ENCODE assay signal across 9 mouse cellular contexts in genomic region chr6:115717101-115717652, GRCm38 (mm10). TPM values are rescaled to one million over a fixed set of nuclear protein-coding genes. Genes with fewer than 3 reads are reported as not detected.
DNase-seq lines count a peak whose midpoint lies in the region; ATAC-seq and TF ChIP-seq lines count a peak whose summit lies in the region.
"Had no signal": no experiment of that assay in that cellular context is flagged by ENCODE, and none has a peak within 500 bp of the region (broad histone marks: within the 10 kb centered on the region; RNA-seq: fewer than 3 reads in every experiment).

No protein-coding gene starts in this region.

- H3K9me3 ChIP-seq in heart, embryonic 14.5 days (ENCODE audit: control insufficient read depth, low read length) = no peaks in the 10 kb centered on the region
- H3K9me3 ChIP-seq in kidney, embryonic 15.5 days (replicated peaks) = no peaks in the 10 kb centered on the region
- H3K9me3 ChIP-seq in stomach, postnatal 0 days (ENCODE audit: control insufficient read depth, low read length) = no peaks in the 10 kb centered on the region

- H3K27me3 ChIP-seq in heart, embryonic 14.5 days (ENCODE audit: control insufficient read depth, insufficient read depth, low read length) = no peaks in the 10 kb centered on the region
- no peaks in the 10 kb centered on the region for H3K27me3 ChIP-seq in kidney, embryonic 15.5 days
- no peaks in the 10 kb centered on the region for H3K27me3 ChIP-seq in stomach, postnatal 0 days (ENCODE audit: control insufficient read depth, insufficient read depth, low read length)

- H3K36me3 ChIP-seq in heart, embryonic 14.5 days (ENCODE audit: control insufficient read depth, insufficient read depth, low read length) = no peaks in the 10 kb centered on the region
- no peaks in the 10 kb centered on the region for H3K36me3 ChIP-seq in kidney, embryonic 15.5 days
- H3K36me3 ChIP-seq in stomach, postnatal 0 days (ENCODE audit: control insufficient read depth, insufficient read depth, low read length) = no peaks in the 10 kb centered on the region

- peak overlapping the region in 1 of 2 experiments; percentile 66; a peak in 2 of 4 replicates for H3K27ac ChIP-seq in heart, embryonic 14.5 days (replicated peaks in 1 of 2; ENCODE audit: control insufficient read depth in 1 of 2, insufficient read depth in 1 of 2, low read depth in 2 of 2, low read length in 2 of 2)
- H3K27ac ChIP-seq in kidney, embryonic 15.5 days = peak overlapping the region; percentile 11
- peak overlapping the region; percentile 91 for H3K27ac ChIP-seq in stomach, postnatal 0 days (replicated peaks)
- H3K27ac ChIP-seq: macrophage had no signal

- peak overlapping the region in 1 of 2 experiments; percentile 36; a peak in 1 of 4 replicates for H3K4me3 ChIP-seq in heart, embryonic 14.5 days (ENCODE audit: control insufficient read depth in 1 of 2, insufficient read depth in 1 of 2, low read depth in 1 of 2, low read length in 2 of 2)
- H3K4me3 ChIP-seq in kidney, embryonic 15.5 days (replicated peaks) = no peak overlapping the region
- no peak overlapping the region for H3K4me3 ChIP-seq in stomach, postnatal 0 days (ENCODE audit: low read depth, low read length)

- TF ChIP-seq EP300 in stomach, postnatal 0 days (optimal IDR thresholded peaks at IDR 0.05) = no peak

- TF ChIP-seq CTCF in stomach, postnatal 0 days (IDR thresholded peaks at IDR 0.05; ENCODE audit: low read depth) = no peak

- DNase-seq in urinary bladder, adult 2 months (ENCODE audit: low spot score) = peak; percentile 24
- no peak for DNase-seq in urinary bladder, postnatal 10 days (ENCODE audit: low spot score)
- DNase-seq in stomach, postnatal 0 days (ENCODE audit: low spot score) = peak; percentile 50
- no peak for DNase-seq in left cerebral cortex, adult 8-10 months (ENCODE audit: low spot score in 2 of 2)

- H3K9ac ChIP-seq in heart, embryonic 14.5 days (ENCODE audit: low read length) = peak overlapping the region; percentile 54; the same call in 1 of the 2 replicates
- no peak overlapping the region for H3K9ac ChIP-seq in kidney, embryonic 15.5 days
- H3K9ac ChIP-seq in stomach, postnatal 0 days (ENCODE audit: low read length) = peak overlapping the region; percentile 13; the same call in 1 of the 2 replicates

- ATAC-seq in heart, embryonic 14.5 days (ENCODE audit: insufficient number of reproducible peaks, insufficient read depth, low FRiP score, low read depth) = no peak
- peak; percentile 20; the same call in 1 of the 2 replicates for ATAC-seq in kidney, embryonic 15.5 days (replicated peaks; ENCODE audit: low FRiP score)
- ATAC-seq in megakaryocyte, adult 5-6 weeks (ENCODE audit: poor library complexity, severe bottlenecking) = 0 out of 2 replicates have a peak, but pooled peaks have one; percentile 12
- ATAC-seq in stomach, postnatal 0 days (ENCODE audit: low FRiP score, low TSS enrichment) = peak; percentile 65
- no peak for ATAC-seq in cerebellum, adult (ENCODE audit: insufficient number of reproducible peaks, low FRiP score, low TSS enrichment)

- peak overlapping the region; percentile 74 for H3K4me2 ChIP-seq in heart, embryonic 14.5 days (ENCODE audit: low read length)
- H3K4me2 ChIP-seq in kidney, embryonic 15.5 days = peak overlapping the region; percentile 61
- peak overlapping the region; percentile 48; the same call in 1 of the 2 replicates for H3K4me2 ChIP-seq in stomach, postnatal 0 days (replicated peaks; ENCODE audit: low read depth)

- H3K4me1 ChIP-seq in heart, embryonic 14.5 days (ENCODE audit: control insufficient read depth in 2 of 2, insufficient read depth in 2 of 2, low read length in 2 of 2) = peaks cover 9 to 14% of the 10 kb centered on the region in 2 experiments
- peaks cover 19% of the 10 kb centered on the region for H3K4me1 ChIP-seq in kidney, embryonic 15.5 days
- H3K4me1 ChIP-seq in stomach, postnatal 0 days (replicated peaks; ENCODE audit: control insufficient read depth, insufficient read depth) = no peaks in the 10 kb centered on the region

- 21% methylated on average over 8 of the region's 8 CpGs for WGBS in heart, embryonic 14.5 days
- WGBS in kidney, embryonic 15.5 days = 18% methylated on average over 8 of the region's 8 CpGs
- 12% methylated on average over 8 of the region's 8 CpGs for WGBS in stomach, postnatal 0 days

RNA-seq across cellular contexts. Expression of gene Raf1, which starts 40.7 kb away (rescaled TPM):
- 107 and 120 TPM in 2 replicates for polyA plus RNA-seq in urinary bladder, adult 2 months (2012; rRNA removed)
- polyA plus RNA-seq in heart, embryonic 14.5 days (2014; fragmentation: Nextera tagmentation; extraction: Ambion mirVana) = 131 and 139 TPM in 2 replicates
- 87.0 and 94.9 TPM in 2 replicates for polyA plus RNA-seq in kidney, embryonic 15.5 days (2015; fragmentation: Nextera tagmentation; extraction: Ambion mirVana)
- 140 and 149 TPM in 2 replicates for total RNA-seq in megakaryocyte, adult 5-6 weeks (2015)
- 84.8 and 108 TPM in 2 replicates for total RNA-seq in megakaryocyte, adult 5-6 weeks (2017)
- polyA plus RNA-seq in stomach, postnatal 0 days (2015; fragmentation: Nextera tagmentation; extraction: Ambion mirVana) = 67.1 and 70.8 TPM in 2 replicates
- total RNA-seq in left cerebral cortex, adult 8-10 months (2022) = 10 to 100 TPM; 73.9 to 78.0 (median 76.5) TPM

RNA-seq across cellular contexts. Expression of gene Tmem40, which starts 45.0 kb away (rescaled TPM):
- 34.8 and 49.5 TPM in 2 replicates for polyA plus RNA-seq in urinary bladder, adult 2 months (2012; rRNA removed)
- 0.55 and 1.3 TPM in 2 replicates for polyA plus RNA-seq in heart, embryonic 14.5 days (2014; fragmentation: Nextera tagmentation; extraction: Ambion mirVana)
- 1.8 and 2.2 TPM in 2 replicates for polyA plus RNA-seq in kidney, embryonic 15.5 days (2015; fragmentation: Nextera tagmentation; extraction: Ambion mirVana)
- 7.7 and 12.4 TPM in 2 replicates for total RNA-seq in megakaryocyte, adult 5-6 weeks (2015)
- total RNA-seq in megakaryocyte, adult 5-6 weeks (2017) = 7.7 and 15.2 TPM in 2 replicates
- polyA plus RNA-seq in stomach, postnatal 0 days (2015; fragmentation: Nextera tagmentation; extraction: Ambion mirVana) = 90.6 and 100.0 TPM in 2 replicates
- total RNA-seq in left cerebral cortex, adult 8-10 months (2022) = 1 to 10 TPM in 3 of 4 experiments, under 1 TPM in 1; 0.57 to 1.8 (median 1.6) TPM

RNA-seq across cellular contexts. Expression of gene Cand2, which starts 57.2 kb away (rescaled TPM):
- polyA plus RNA-seq in urinary bladder, adult 2 months (2012; rRNA removed) = 6.5 and 7.0 TPM in 2 replicates
- 46.9 and 48.3 TPM in 2 replicates for polyA plus RNA-seq in heart, embryonic 14.5 days (2014; fragmentation: Nextera tagmentation; extraction: Ambion mirVana)
- polyA plus RNA-seq in kidney, embryonic 15.5 days (2015; fragmentation: Nextera tagmentation; extraction: Ambion mirVana) = 35.2 and 37.4 TPM in 2 replicates
- 0.34 and 0.38 TPM in 2 replicates for total RNA-seq in megakaryocyte, adult 5-6 weeks (2015)
- 0.07 and 0.24 TPM in 2 replicates for total RNA-seq in megakaryocyte, adult 5-6 weeks (2017)
- 3.2 and 3.5 TPM in 2 replicates for polyA plus RNA-seq in stomach, postnatal 0 days (2015; fragmentation: Nextera tagmentation; extraction: Ambion mirVana)
- 1 to 10 TPM; 3.2 to 3.4 (median 3.2) TPM for total RNA-seq in left cerebral cortex, adult 8-10 months (2022)

Comparison
In these comparisons a context has a peak if more than half of its experiments do, and no peak if none do; other contexts are left out.
1. DNase-seq: peak in urinary bladder, adult 2 months (single experiment) and stomach, postnatal 0 days (single experiment); none in urinary bladder, postnatal 10 days (single experiment) and left cerebral cortex, adult 8-10 months (0 of 2).
2. ATAC-seq: peak in kidney, embryonic 15.5 days (single experiment), megakaryocyte, adult 5-6 weeks (single experiment) and stomach, postnatal 0 days (single experiment); none in heart, embryonic 14.5 days (single experiment) and cerebellum, adult (single experiment).
3. RNA of gene Tmem40, which starts 45.0 kb away (polyA plus RNA-seq): 90.6 to 100.0 TPM in stomach, postnatal 0 days and 34.8 to 49.5 TPM in urinary bladder, adult 2 months; 1.8 to 2.2 TPM in kidney, embryonic 15.5 days and 0.55 to 1.3 TPM in heart, embryonic 14.5 days; every median in the first group is over 10 times any median in the second.
4. Peak in every context shown above with its lines, with median percentiles within 50 percentile points of each other: H3K4me2 ChIP-seq.